Mouse (Mus musculus) stomach, embryonic 14.5 days (tissue): ENCODE results near the gene Tbc1d24. TPM values are rescaled to one million over a fixed set of nuclear protein-coding genes. Genes with fewer than 3 reads are reported as not detected.

Experiments used
- ATAC-seq: fragments of 200-750 bp; cut with Nextera tagmentation; 2 replicates; pipeline ENCODE4 v1.8.0; 2017; ENCODE audit warnings: low read depth, moderate TSS enrichment; ENCODE audit not compliant: insufficient number of reproducible peaks, insufficient read depth, low FRiP score
- H3K27ac ChIP-seq: fragments of 300-500 bp; sonication (generic); 2 replicates; pipeline ENCODE4 v1.5.1; 2014; ENCODE audit warnings: mild to moderate bottlenecking, low read length, moderate library complexity, mixed read lengths
- H3K27me3 ChIP-seq: fragments of 300-500 bp; sonication (generic); 2 replicates; pipeline ENCODE4 v1.6.1; 2014; ENCODE audit warnings: low read length, control low read depth, mixed read lengths; ENCODE audit not compliant: control insufficient read depth, insufficient read depth
- H3K36me3 ChIP-seq: fragments of 300-500 bp; sonication (generic); 2 replicates; pipeline ENCODE4 v1.6.1; 2014; ENCODE audit warnings: mild to moderate bottlenecking, control low read depth, low read length, moderate library complexity, mixed read lengths; ENCODE audit not compliant: control insufficient read depth, insufficient read depth
- H3K4me1 ChIP-seq: fragments of 300-500 bp; sonication (generic); 2 replicates; pipeline ENCODE4 v1.6.1; 2014; ENCODE audit warnings: low read length, control low read depth, mixed read lengths; ENCODE audit not compliant: control insufficient read depth, insufficient read depth
- H3K4me2 ChIP-seq: fragments of 300-500 bp; sonication (generic); replicated peaks from 2 replicates; pipeline ENCODE4 v1.6.1; 2014; ENCODE audit warnings: low read depth, low read length, control low read depth
- H3K4me3 ChIP-seq: fragments of 300-500 bp; sonication (generic); 2 replicates; pipeline ENCODE4 v1.5.1; 2014; ENCODE audit warnings: low read depth, low read length, control low read depth
- H3K9ac ChIP-seq: fragments of 300-500 bp; sonication (generic); replicated peaks from 2 replicates; pipeline ENCODE4 v1.6.1; 2014; ENCODE audit warnings: low read depth, mild to moderate bottlenecking, control low read depth, low read length, moderate library complexity, mixed read lengths
- H3K9me3 ChIP-seq: fragments of 300-500 bp; sonication (generic); 2 replicates; pipeline ENCODE4 v1.6.1; 2016; ENCODE audit warnings: low read depth, low read length, control low read depth; ENCODE audit not compliant: control insufficient read depth
- WGBS: fragments of 180-500 bp; shearing (Covaris S2); extraction: QIAGEN DNeasy Blood & Tissue Kit; methylation state at CpG from one replicate; pipeline ENCODE4 v1.1.7; 2014; 5-methylcytosine and 5-hydroxymethylcytosine counted together
- polyA plus RNA-seq: library from polyadenylated mRNA; unstranded; fragments of >200 nt; fragmentation: Nextera tagmentation; extraction: Ambion mirVana; gene quantifications from 2 replicates; pipeline ENCODE4 v1.2.1, GENCODE M21; 2014

The Tbc1d24 gene
- 6.3 and 8.3 TPM in 2 replicates for polyA plus RNA-seq

GRCm38 (mm10) chr17:24205284-24205888 lies at the start of gene Tbc1d24:
Gene Tbc1d24, minus strand, starts transcription at chr17:24205562.
- no peaks in the 10 kb centered on the region for H3K36me3 ChIP-seq
- H3K9me3 ChIP-seq = no peaks in the 10 kb centered on the region
- H3K4me1 ChIP-seq = peaks cover 55% of the 10 kb centered on the region
- ATAC-seq = peak; percentile 67
- whole genome bisulfite sequencing = 1% methylated on average over 65 of the region's 65 CpGs
- peak within 1 kb of the TSS; percentile 64 for H3K9ac ChIP-seq
- H3K27ac ChIP-seq = peak within 1 kb of the TSS; percentile 35; the same call in 1 of the 2 replicates
- H3K4me3 ChIP-seq = peak within 1 kb of the TSS; percentile 59
- peak within 1 kb of the TSS; percentile 89 for H3K4me2 ChIP-seq
- H3K27me3 ChIP-seq = no peaks in the 10 kb centered on the region

- Histone ChIP-seq H3K36me3 (peaks cover 10% of the 10 kb centered on the region; the same call in 1 of the 2 replicates), H3K4me3 (no peak overlapping the region), H3K4me1 (peaks cover 10% of the 10 kb centered on the region), H3K27me3 (no peaks in the 10 kb centered on the region), H3K9ac (no peak overlapping the region), H3K9me3 (no peaks in the 10 kb centered on the region), H3K4me2 (no peak overlapping the region; the same call in 1 of the 2 replicates), H3K27ac (no peak overlapping the region; the same call in 1 of the 2 replicates)
- 97% methylated on average over 2 of the region's 2 CpGs for WGBS
- no peak for ATAC-seq
Observed at GRCm38 (mm10) chr17:24252329-24252728, 47.0 kb upstream of the Tbc1d24 start.

GRCm38 (mm10) chr17:24251320-24252069 lies 46.1 kb upstream of the Tbc1d24 start, which contains the start of gene Ccnf:
Gene Ccnf, minus strand, starts transcription at chr17:24251484.
- WGBS = under 1% methylated on average over 48 of the region's 48 CpGs
- H3K36me3 ChIP-seq = peaks cover 13% of the 10 kb centered on the region
- ATAC-seq = peak; percentile 100

GRCm38 (mm10) chr17:24250988-24251319 lies 45.6 kb upstream of the Tbc1d24 start:
- Histone ChIP-seq H3K36me3 (peaks cover 17% of the 10 kb centered on the region), H3K27ac (peak overlapping the region; percentile 36; the same call in 1 of the 2 replicates)

More at GRCm38 (mm10) chr17:24251320-24252069, 46.1 kb upstream of the Tbc1d24 start, which contains the start of gene Ccnf:
- Histone ChIP-seq H3K27me3 (no peaks in the 10 kb centered on the region), H3K9ac (peak within 1 kb of the TSS; percentile 83), H3K4me2 (peak within 1 kb of the TSS; percentile 56), H3K27ac (peak within 1 kb of the TSS; percentile 71), H3K4me3 (peak within 1 kb of the TSS; percentile 75), H3K4me1 (peaks cover 10% of the 10 kb centered on the region), H3K9me3 (no peaks in the 10 kb centered on the region)

GRCm38 (mm10) chr17:24248641-24249040 lies 43.3 kb upstream of the Tbc1d24 start:
- 97% methylated on average over 2 of the region's 2 CpGs for WGBS
- no peak overlapping the region for H3K9ac ChIP-seq
- ATAC-seq = no peak
- H3K4me3 ChIP-seq = no peak overlapping the region
- no peaks in the 10 kb centered on the region for H3K27me3 ChIP-seq
- no peak overlapping the region for H3K27ac ChIP-seq
- H3K36me3 ChIP-seq = peaks cover 34% of the 10 kb centered on the region
- peaks cover 4% of the 10 kb centered on the region for H3K9me3 ChIP-seq
- no peak overlapping the region for H3K4me2 ChIP-seq
- peaks cover 10% of the 10 kb centered on the region for H3K4me1 ChIP-seq

More at GRCm38 (mm10) chr17:24250988-24251319, 45.6 kb upstream of the Tbc1d24 start:
- Histone ChIP-seq H3K4me2 (peak overlapping the region; percentile 47), H3K27me3 (no peaks in the 10 kb centered on the region), H3K4me1 (peaks cover 10% of the 10 kb centered on the region), H3K9ac (peak overlapping the region; percentile 83), H3K9me3 (no peaks in the 10 kb centered on the region), H3K4me3 (peak overlapping the region; percentile 75)
- ATAC-seq = no peak
- 0% methylated on average over 32 of the region's 32 CpGs for WGBS

- peaks cover 5% of the 10 kb centered on the region for H3K9me3 ChIP-seq
- no peak overlapping the region for H3K4me3 ChIP-seq
- H3K27me3 ChIP-seq = no peaks in the 10 kb centered on the region
- H3K4me2 ChIP-seq = no peak overlapping the region
- H3K27ac ChIP-seq = no peak overlapping the region
- 98% methylated on average over 8 of the region's 8 CpGs for WGBS
- ATAC-seq = no peak
- H3K4me1 ChIP-seq = no peaks in the 10 kb centered on the region
- peaks cover 78% of the 10 kb centered on the region for H3K36me3 ChIP-seq
- H3K9ac ChIP-seq = no peak overlapping the region
Observed at GRCm38 (mm10) chr17:24244061-24244460, 38.7 kb upstream of the Tbc1d24 start.

- 84% methylated on average over 4 of the region's 4 CpGs for WGBS
- Histone ChIP-seq H3K4me1 (no peaks in the 10 kb centered on the region), H3K27me3 (no peaks in the 10 kb centered on the region), H3K4me3 (no peak overlapping the region), H3K36me3 (peaks cover 80% of the 10 kb centered on the region), H3K27ac (no peak overlapping the region), H3K9ac (no peak overlapping the region), H3K4me2 (no peak overlapping the region), H3K9me3 (peaks cover 5% of the 10 kb centered on the region)
- ATAC-seq = no peak
Observed at GRCm38 (mm10) chr17:24243311-24243969, 38.1 kb upstream of the Tbc1d24 start.

GRCm38 (mm10) chr17:24236921-24237320 lies 31.6 kb upstream of the Tbc1d24 start:
- H3K4me3 ChIP-seq = no peak overlapping the region

More at GRCm38 (mm10) chr17:24236921-24237320, 31.6 kb upstream of the Tbc1d24 start:
- Histone ChIP-seq H3K9me3 (no peaks in the 10 kb centered on the region), H3K27ac (no peak overlapping the region), H3K4me1 (no peaks in the 10 kb centered on the region), H3K4me2 (no peak overlapping the region), H3K36me3 (peaks cover 98% of the 10 kb centered on the region), H3K27me3 (no peaks in the 10 kb centered on the region), H3K9ac (no peak overlapping the region)
- whole genome bisulfite sequencing = 93% methylated on average over 7 of the region's 7 CpGs
- no peak for ATAC-seq
